23 mouse cellular contexts compared by ENCODE assay signal in the genomic region with DNA sequence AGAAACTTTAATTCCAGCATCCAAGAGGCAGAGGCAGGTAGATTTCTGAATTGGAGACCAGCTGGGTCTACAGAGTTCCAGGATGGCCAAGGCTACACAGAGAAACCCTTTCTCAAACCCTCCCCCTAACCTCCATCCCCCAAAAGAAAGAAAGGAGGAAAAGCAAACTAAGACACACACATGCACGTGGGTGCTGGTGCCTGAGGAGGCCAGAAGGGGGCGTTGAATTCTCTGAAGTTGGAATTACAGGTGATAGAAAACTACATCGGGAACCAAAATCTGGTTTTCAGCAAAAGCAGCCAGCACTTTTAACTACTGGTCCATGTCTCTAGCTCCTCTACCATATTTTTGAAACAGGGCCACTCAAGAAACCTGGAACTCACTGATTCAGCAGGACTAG. TPM values are rescaled to one million over a fixed set of nuclear protein-coding genes. Genes with fewer than 3 reads are reported as not detected.
"Had no signal": no experiment of that assay in that cellular context is flagged by ENCODE, and none has a peak within 500 bp of the region (broad histone marks: within the 10 kb centered on the region; RNA-seq: fewer than 3 reads in every experiment).

No protein-coding gene starts in this region.

- H3K27me3 ChIP-seq: heart, embryonic 13.5 days; heart, embryonic 15.5 days; hindbrain, embryonic 13.5 days; hindbrain, embryonic 15.5 days; limb, embryonic 13.5 days; limb, embryonic 15.5 days had no signal

- DNase-seq: gastrocnemius, postnatal 14 days; gastrocnemius, postnatal 36 days; heart, adult 2 months; heart, postnatal 14 days; heart, postnatal 36 days; kidney, adult 11 months; kidney, adult 2 months; kidney, postnatal 10 days; kidney, postnatal 25 days; kidney, postnatal 4 days; left cerebral cortex, postnatal 4 days had no signal

- H3K27ac ChIP-seq: heart, adult 2 months; heart, embryonic 13.5 days; heart, embryonic 15.5 days; hindbrain, embryonic 13.5 days; hindbrain, embryonic 15.5 days; hindbrain, postnatal 0 days; layer of hippocampus, adult 2 months; limb, embryonic 13.5 days; limb, embryonic 15.5 days; liver, embryonic 12.5 days; liver, embryonic 14.5 days had no signal

- H3K36me3 ChIP-seq: heart, embryonic 13.5 days; heart, embryonic 15.5 days; hindbrain, embryonic 13.5 days; hindbrain, embryonic 15.5 days; limb, embryonic 13.5 days; limb, embryonic 15.5 days; liver, embryonic 12.5 days had no signal

- H3K4me3 ChIP-seq: heart, adult 2 months; heart, embryonic 13.5 days; heart, embryonic 15.5 days; hindbrain, embryonic 13.5 days; hindbrain, embryonic 15.5 days; layer of hippocampus, adult 2 months; limb, embryonic 13.5 days; limb, embryonic 15.5 days; liver, embryonic 12.5 days had no signal

- H3K9ac ChIP-seq: heart, embryonic 13.5 days; heart, embryonic 15.5 days; hindbrain, embryonic 13.5 days; hindbrain, embryonic 15.5 days; limb, embryonic 13.5 days; limb, embryonic 15.5 days; liver, embryonic 12.5 days; liver, embryonic 14.5 days had no signal

- H3K9me3 ChIP-seq: heart, embryonic 13.5 days; heart, embryonic 15.5 days; hindbrain, embryonic 13.5 days; hindbrain, embryonic 15.5 days; limb, embryonic 15.5 days; liver, embryonic 12.5 days had no signal

RNA-seq across cellular contexts. Expression of a gene that starts 21.6 kb away (rescaled TPM):
- total RNA-seq: hematopoietic stem cell, adult 5-6 weeks; liver, adult 2 months had no signal
- polyA plus RNA-seq: liver, adult 2 months had no signal
